Mouse (Mus musculus) embryonic facial prominence, embryonic 15.5 days (tissue): ENCODE data around the gene Sap18. TPM values are rescaled to one million over a fixed set of nuclear protein-coding genes. Genes with fewer than 3 reads are reported as not detected.

Experiments used
- ATAC-seq: fragments of 200-750 bp; cut with Nextera tagmentation; 2 replicates; pipeline ENCODE4 v1.8.0; 2017; ENCODE audit warnings: low read depth, moderate TSS enrichment; ENCODE audit not compliant: insufficient number of reproducible peaks, low FRiP score, low TSS enrichment
- H3K27ac ChIP-seq: fragments of 300-500 bp; sonication (generic); replicated peaks from 2 replicates; pipeline ENCODE4 v1.5.1; 2015; ENCODE audit warnings: mild to moderate bottlenecking, inconsistent platforms
- H3K27me3 ChIP-seq: fragments of 300-500 bp; sonication (generic); 2 replicates; pipeline ENCODE4 v1.6.1; 2015; ENCODE audit warnings: inconsistent platforms
- H3K36me3 ChIP-seq: fragments of 300-500 bp; sonication (generic); 2 replicates; pipeline ENCODE4 v1.6.1; 2015; ENCODE audit warnings: mild to moderate bottlenecking, inconsistent platforms
- H3K4me1 ChIP-seq: fragments of 300-500 bp; sonication (generic); 2 replicates; pipeline ENCODE4 v1.6.1; 2015; ENCODE audit warnings: inconsistent platforms
- H3K4me2 ChIP-seq: fragments of 300-500 bp; sonication (generic); replicated peaks from 2 replicates; pipeline ENCODE4 v1.6.1; 2015; ENCODE audit warnings: mild to moderate bottlenecking, inconsistent platforms
- H3K4me3 ChIP-seq: fragments of 300-500 bp; sonication (generic); replicated peaks from 2 replicates; pipeline ENCODE4 v1.5.1; 2015; ENCODE audit warnings: mild to moderate bottlenecking, inconsistent platforms
- H3K9ac ChIP-seq: fragments of 300-500 bp; sonication (generic); 2 replicates; pipeline ENCODE4 v1.6.1; 2015; ENCODE audit warnings: inconsistent platforms
- H3K9me3 ChIP-seq: fragments of 300-500 bp; sonication (generic); replicated peaks from 2 replicates; pipeline ENCODE4 v1.6.1; 2016; ENCODE audit warnings: inconsistent platforms
- WGBS: fragments of 180-500 bp; shearing (Covaris S2); methylation state at CpG from one replicate; pipeline ENCODE4 v1.1.7; 2015; 5-methylcytosine and 5-hydroxymethylcytosine counted together
- polyA plus RNA-seq: library from polyadenylated mRNA; unstranded; fragments of >200 nt; fragmentation: Nextera tagmentation; extraction: Ambion mirVana; gene quantifications from 2 replicates; pipeline ENCODE4 v1.2.1, GENCODE M21; 2015

The Sap18 gene
- polyA plus RNA-seq, 1 experiment from 2014 or later, result 23.1 TPM

- H3K4me1 ChIP-seq, result no peaks in the 10 kb centered on the region
- H3K4me3 ChIP-seq, result no peak overlapping the region
- H3K36me3 ChIP-seq, result no peaks in the 10 kb centered on the region
- no peak for ATAC-seq
- WGBS, result 56% methylated on average over 4 of the region's 4 CpGs
- no peaks in the 10 kb centered on the region for H3K9me3 ChIP-seq
- H3K4me2 ChIP-seq, result no peak overlapping the region
- H3K9ac ChIP-seq, result no peak overlapping the region
- H3K27ac ChIP-seq, result no peak overlapping the region
- H3K27me3 ChIP-seq, result no peaks in the 10 kb centered on the region
These were observed 10.6 kb upstream of the Sap18 start for GRCm38 (mm10) chr14:57787406-57787805.

GRCm38 (mm10) chr14:57789311-57789710, 8.7 kb upstream of the Sap18 start:
- no peak overlapping the region for H3K4me2 ChIP-seq
- H3K4me1 ChIP-seq, result no peaks in the 10 kb centered on the region
- 82% methylated on average over 2 of the region's 2 CpGs for WGBS
- H3K27ac ChIP-seq, result no peak overlapping the region
- no peaks in the 10 kb centered on the region for H3K27me3 ChIP-seq
- H3K9me3 ChIP-seq, result no peaks in the 10 kb centered on the region
- no peak overlapping the region for H3K4me3 ChIP-seq
- no peaks in the 10 kb centered on the region for H3K36me3 ChIP-seq
- no peak for ATAC-seq
- H3K9ac ChIP-seq, result no peak overlapping the region

- Histone ChIP-seq H3K27me3 (no peaks in the 10 kb centered on the region), H3K4me3 (no peak overlapping the region), H3K36me3 (no peaks in the 10 kb centered on the region), H3K4me2 (no peak overlapping the region), H3K27ac (no peak overlapping the region), H3K4me1 (no peaks in the 10 kb centered on the region), H3K9me3 (no peaks in the 10 kb centered on the region), H3K9ac (no peak overlapping the region)
- ATAC-seq, result no peak
- 88% methylated on average over 9 of the region's 9 CpGs for WGBS
These were observed 8.2 kb upstream of the Sap18 start for GRCm38 (mm10) chr14:57789759-57790158.

GRCm38 (mm10) chr14:57791171-57791570, 6.8 kb upstream of the Sap18 start:
- Histone ChIP-seq H3K27ac (no peak overlapping the region), H3K36me3 (no peaks in the 10 kb centered on the region), H3K27me3 (no peaks in the 10 kb centered on the region), H3K4me1 (no peaks in the 10 kb centered on the region), H3K4me3 (no peak overlapping the region), H3K9ac (no peak overlapping the region), H3K4me2 (no peak overlapping the region), H3K9me3 (no peaks in the 10 kb centered on the region)
- 73% methylated on average over 4 of the region's 4 CpGs for WGBS
- ATAC-seq, result no peak

- Histone ChIP-seq H3K27me3 (no peaks in the 10 kb centered on the region), H3K4me2 (peak overlapping the region; percentile 69), H3K27ac (peak overlapping the region; percentile 65), H3K9me3 (no peaks in the 10 kb centered on the region), H3K9ac (peak overlapping the region; percentile 42), H3K36me3 (peaks cover 20% of the 10 kb centered on the region), H3K4me1 (peaks cover 14% of the 10 kb centered on the region), H3K4me3 (peak overlapping the region; percentile 79)
- ATAC-seq, result peak; percentile 63
- WGBS, result 10% methylated on average over 7 of the region's 7 CpGs
These were observed 429 bp upstream of the Sap18 start for GRCm38 (mm10) chr14:57797551-57797950.

- Histone ChIP-seq H3K27me3 (no peaks in the 10 kb centered on the region), H3K4me1 (peaks cover 11% of the 10 kb centered on the region), H3K36me3 (peaks cover 76% of the 10 kb centered on the region), H3K4me3 (no peak overlapping the region), H3K9me3 (no peaks in the 10 kb centered on the region), H3K27ac (no peak overlapping the region), H3K9ac (no peak overlapping the region), H3K4me2 (no peak overlapping the region)
- no peak for ATAC-seq
- 90% methylated on average over 4 of the region's 4 CpGs for WGBS
These were observed 5.8 kb downstream of the Sap18 start for GRCm38 (mm10) chr14:57803731-57804130.

DNA sequence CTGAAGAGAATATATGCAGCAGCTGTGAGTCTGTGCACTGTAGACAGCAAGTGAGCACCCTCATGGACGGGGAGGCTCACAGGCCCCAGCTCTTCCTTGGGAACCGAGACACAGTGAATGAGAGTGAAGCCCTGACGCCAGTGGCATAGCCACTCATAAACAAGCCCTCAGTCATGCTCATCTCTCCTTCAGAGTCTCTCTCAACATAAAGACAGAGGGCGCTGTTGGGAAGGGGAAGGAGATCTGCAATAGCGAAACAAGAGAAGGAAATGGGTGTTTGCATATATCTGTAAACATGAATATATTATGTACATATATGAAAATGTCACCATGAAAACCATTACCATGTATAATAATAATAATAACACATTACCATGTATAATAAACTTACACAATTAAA, 10.6 kb downstream of the Sap18 start:
- 77% methylated on average over 5 of the region's 5 CpGs for WGBS
- peaks cover 75% of the 10 kb centered on the region for H3K36me3 ChIP-seq
- no peak for ATAC-seq

DNA sequence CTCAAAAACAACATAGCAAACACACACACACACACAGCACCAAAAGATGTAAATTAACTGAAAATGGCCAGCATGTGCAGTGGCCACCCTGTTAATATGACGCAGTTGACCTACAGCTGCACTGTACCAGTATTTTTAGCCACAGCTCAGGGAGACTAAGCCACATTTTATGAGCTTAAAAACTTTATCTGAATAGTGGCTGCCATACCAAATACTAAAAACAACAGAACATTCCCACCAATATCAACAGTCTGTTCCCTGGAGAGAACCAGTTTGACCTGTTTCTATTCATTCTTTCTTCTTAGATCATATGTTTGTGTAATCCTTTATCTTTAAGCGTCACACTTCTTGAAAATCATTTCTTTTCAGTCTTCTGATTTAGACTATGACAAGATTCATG, 12.9 kb downstream of the Sap18 start:
- Histone ChIP-seq H3K27ac (no peak overlapping the region; the same call in 1 of the 2 replicates), H3K4me2 (no peak overlapping the region), H3K4me3 (no peak overlapping the region), H3K9me3 (no peaks in the 10 kb centered on the region), H3K4me1 (no peaks in the 10 kb centered on the region), H3K27me3 (no peaks in the 10 kb centered on the region), H3K9ac (no peak overlapping the region), H3K36me3 (peaks cover 61% of the 10 kb centered on the region)
- WGBS, result 77% methylated on average over 2 of the region's 2 CpGs
- no peak for ATAC-seq

More for the DNA sequence above, 10.6 kb downstream of the Sap18 start:
- no peak overlapping the region for H3K4me3 ChIP-seq
- H3K9ac ChIP-seq, result no peak overlapping the region
- no peaks in the 10 kb centered on the region for H3K9me3 ChIP-seq
- no peak overlapping the region for H3K27ac ChIP-seq
- no peaks in the 10 kb centered on the region for H3K4me1 ChIP-seq
- H3K27me3 ChIP-seq, result no peaks in the 10 kb centered on the region
- no peak overlapping the region for H3K4me2 ChIP-seq

DNA sequence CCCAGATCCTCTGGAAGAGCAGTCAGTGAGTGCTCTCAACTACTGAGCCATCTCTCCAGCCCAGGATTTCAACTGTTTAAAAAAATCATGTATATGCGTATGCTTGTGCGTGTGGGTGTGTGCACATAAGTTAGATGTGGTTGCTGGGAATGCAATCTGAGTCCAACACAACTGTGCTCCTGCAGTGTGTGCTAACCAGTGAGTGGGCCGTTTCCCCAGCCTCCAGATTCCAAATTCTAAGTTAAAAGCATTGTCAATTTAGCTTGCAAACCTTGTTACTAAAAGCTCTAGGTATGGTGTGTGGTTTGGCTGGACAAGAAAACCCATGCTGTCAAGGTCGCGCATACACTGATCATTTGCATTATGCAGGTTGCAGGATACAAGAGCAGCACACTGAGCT, 13.9 kb downstream of the Sap18 start:
- Histone ChIP-seq H3K36me3 (peaks cover 59% of the 10 kb centered on the region), H3K27ac (no peak overlapping the region), H3K4me2 (no peak overlapping the region), H3K4me1 (no peaks in the 10 kb centered on the region), H3K9ac (no peak overlapping the region), H3K9me3 (no peaks in the 10 kb centered on the region), H3K4me3 (no peak overlapping the region), H3K27me3 (no peaks in the 10 kb centered on the region)
- ATAC-seq, result no peak
- 96% methylated on average over 5 of the region's 5 CpGs for WGBS

- H3K27me3 ChIP-seq, result no peaks in the 10 kb centered on the region
- peaks cover 37% of the 10 kb centered on the region for H3K36me3 ChIP-seq
- H3K4me1 ChIP-seq, result peaks cover 6% of the 10 kb centered on the region; the same call in 1 of the 2 replicates
- no peaks in the 10 kb centered on the region for H3K9me3 ChIP-seq
- no peak overlapping the region for H3K4me2 ChIP-seq
- H3K4me3 ChIP-seq, result no peak overlapping the region
- no peak overlapping the region for H3K9ac ChIP-seq
- no peak for ATAC-seq
- H3K27ac ChIP-seq, result no peak overlapping the region
- WGBS, result 78% methylated on average over 4 of the region's 4 CpGs
These were observed 22.9 kb downstream of the Sap18 start for GRCm38 (mm10) chr14:57820839-57821238.

- under 1% methylated on average over 96 of the region's 96 CpGs for WGBS
These were observed 28.1 kb downstream of the Sap18 start, which contains the start of the genes Ska3 and Mrpl57 for GRCm38 (mm10) chr14:57825788-57826751. TSS of gene Ska3 (minus strand) at chr14:57826185. TSS of gene Mrpl57 (plus strand) at chr14:57826234.

More at GRCm38 (mm10) chr14:57825788-57826751, 28.1 kb downstream of the Sap18 start, which contains the start of the genes Ska3 and Mrpl57:
- Histone ChIP-seq H3K27me3 (no peaks in the 10 kb centered on the region), H3K4me1 (peaks cover 16% of the 10 kb centered on the region), H3K9me3 (no peaks in the 10 kb centered on the region), H3K27ac (peak within 1 kb of the TSS; percentile 97), H3K9ac (peak within 1 kb of the TSS; percentile 73), H3K36me3 (peaks cover 7% of the 10 kb centered on the region; the same call in 1 of the 2 replicates), H3K4me2 (peak within 1 kb of the TSS; percentile 56), H3K4me3 (peak within 1 kb of the TSS; percentile 74)
- ATAC-seq, result peak; percentile 95
